Mouse (Mus musculus) heart, embryonic 14.5 days (tissue): ENCODE measurements around the gene Arpc4. TPM values are rescaled to one million over a fixed set of nuclear protein-coding genes. Genes with fewer than 3 reads are reported as not detected.

Experiments
- ATAC-seq: fragments of 200-750 bp; cut with Nextera tagmentation; 2 replicates; pipeline ENCODE4 v1.8.0; 2017; ENCODE audit warnings: low read depth, moderate TSS enrichment; ENCODE audit not compliant: insufficient number of reproducible peaks, insufficient read depth, low FRiP score
- H3K27ac ChIP-seq, 2 experiments: fragments of 200-500 bp in 1 of 2; fragments of 300-500 bp in 1 of 2; sonication (generic) in 1 of 2; replicated peaks in 1 of 2; 2 replicates each; pipeline ENCODE4 v1.5.1; 2012 to 2014; ENCODE audit warnings: low read depth in 2 of 2, low read length in 2 of 2, control low read depth in 1 of 2, mild to moderate bottlenecking in 1 of 2, mixed read lengths in 1 of 2; ENCODE audit not compliant: control insufficient read depth in 1 of 2, insufficient read depth in 1 of 2
- H3K27me3 ChIP-seq: fragments of 300-500 bp; sonication (generic); 2 replicates; pipeline ENCODE4 v1.6.1; 2014; ENCODE audit warnings: mild to moderate bottlenecking, low read length, control low read depth; ENCODE audit not compliant: control insufficient read depth, insufficient read depth
- H3K36me3 ChIP-seq: fragments of 300-500 bp; sonication (generic); 2 replicates; pipeline ENCODE4 v1.6.1; 2014; ENCODE audit warnings: mild to moderate bottlenecking, control low read depth, low read length, mixed read lengths; ENCODE audit not compliant: control insufficient read depth, insufficient read depth
- H3K4me1 ChIP-seq, 2 experiments: fragments of 200-500 bp in 1 of 2; fragments of 300-500 bp in 1 of 2; sonication (generic) in 1 of 2; 2 replicates each; pipeline ENCODE4 v1.6.1; 2012 to 2014; ENCODE audit warnings: low read length in 2 of 2, control low read depth in 1 of 2, mixed read lengths in 1 of 2; ENCODE audit not compliant: control insufficient read depth in 2 of 2, insufficient read depth in 2 of 2
- H3K4me2 ChIP-seq: fragments of 300-500 bp; sonication (generic); 2 replicates; pipeline ENCODE4 v1.6.1; 2014; ENCODE audit warnings: mild to moderate bottlenecking, low read length
- H3K4me3 ChIP-seq, 2 experiments: fragments of 200-500 bp in 1 of 2; fragments of 300-500 bp in 1 of 2; sonication (generic) in 1 of 2; 2 replicates each; pipeline ENCODE4 v1.5.1; 2012 to 2014; ENCODE audit warnings: low read length in 2 of 2, mild to moderate bottlenecking in 2 of 2, control low read depth in 1 of 2, low read depth in 1 of 2, moderate library complexity in 1 of 2; ENCODE audit not compliant: control insufficient read depth in 1 of 2, insufficient read depth in 1 of 2
- H3K9ac ChIP-seq: fragments of 300-500 bp; sonication (generic); 2 replicates; pipeline ENCODE4 v1.6.1; 2014; ENCODE audit warnings: mild to moderate bottlenecking, low read length
- H3K9me3 ChIP-seq: fragments of 300-500 bp; sonication (generic); 2 replicates; pipeline ENCODE4 v1.6.1; 2016; ENCODE audit warnings: low read length, control low read depth; ENCODE audit not compliant: control insufficient read depth
- WGBS: fragments of 180-500 bp; shearing (Covaris S2); extraction: QIAGEN DNeasy Blood & Tissue Kit; methylation state at CpG from one replicate; pipeline ENCODE4 v1.1.7; 2014; 5-methylcytosine and 5-hydroxymethylcytosine counted together
- polyA plus RNA-seq: library from polyadenylated mRNA; unstranded; fragments of >200 nt; fragmentation: Nextera tagmentation; extraction: Ambion mirVana; gene quantifications from 2 replicates; pipeline ENCODE4 v1.2.1, GENCODE M21; 2014

Arpc4 gene
- polyA plus RNA-seq, 1 experiment from 2014 or later = 155 TPM

- no peak for ATAC-seq
- no peaks in the 10 kb centered on the region for H3K4me1 ChIP-seq
Observed at GRCm38 (mm10) chr6:113406683-113407082, 28.8 kb downstream of the Arpc4 start.

GRCm38 (mm10) chr6:113410001-113410400, 32.1 kb downstream of the Arpc4 start:
- ATAC-seq = no peak
- Histone ChIP-seq H3K4me2 (no peak overlapping the region), H3K4me3 (no peak overlapping the region), H3K9ac (no peak overlapping the region), H3K9me3 (no peaks in the 10 kb centered on the region), H3K4me1 (no peaks in the 10 kb centered on the region), H3K36me3 (peaks cover 17% of the 10 kb centered on the region; the same call in 1 of the 2 replicates), H3K27ac (no peak overlapping the region), H3K27me3 (no peaks in the 10 kb centered on the region)
- WGBS = 50% methylated on average over 1 of the region's 1 CpGs

More at GRCm38 (mm10) chr6:113406683-113407082, 28.8 kb downstream of the Arpc4 start:
- H3K4me3 ChIP-seq = no peak overlapping the region
- no peak overlapping the region for H3K9ac ChIP-seq
- H3K36me3 ChIP-seq = peaks cover 17% of the 10 kb centered on the region; the same call in 1 of the 2 replicates
- H3K27ac ChIP-seq = no peak overlapping the region
- no peaks in the 10 kb centered on the region for H3K9me3 ChIP-seq
- WGBS = 75% methylated on average over 9 of the region's 9 CpGs
- H3K4me2 ChIP-seq = no peak overlapping the region
- no peaks in the 10 kb centered on the region for H3K27me3 ChIP-seq

GRCm38 (mm10) chr6:113416416-113416815, 38.5 kb downstream of the Arpc4 start:
- WGBS = 71% methylated on average over 5 of the region's 5 CpGs

GRCm38 (mm10) chr6:113418441-113419198, 40.7 kb downstream of the Arpc4 start:
- H3K9me3 ChIP-seq = no peaks in the 10 kb centered on the region
- WGBS = 11% methylated on average over 16 of the region's 16 CpGs

More at GRCm38 (mm10) chr6:113416416-113416815, 38.5 kb downstream of the Arpc4 start:
- Histone ChIP-seq H3K4me1 (peaks cover 4 to 14% of the 10 kb centered on the region in 2 experiments; a peak in 3 of 4 replicates), H3K27ac (no peak overlapping the region), H3K4me2 (no peak overlapping the region), H3K27me3 (no peaks in the 10 kb centered on the region), H3K9ac (no peak overlapping the region), H3K9me3 (no peaks in the 10 kb centered on the region), H3K36me3 (peaks cover 4% of the 10 kb centered on the region; the same call in 1 of the 2 replicates), H3K4me3 (no peak overlapping the region)
- no peak for ATAC-seq

GRCm38 (mm10) chr6:113419199-113419587, 41.3 kb downstream of the Arpc4 start, which contains the start of gene Rpusd3:
TSS of gene Rpusd3 (minus strand) at chr6:113419340.
- Histone ChIP-seq H3K4me2 (peak within 1 kb of the TSS; percentile 90), H3K27ac (0 out of 4 replicates have a peak within 1 kb of the TSS, but pooled peaks of 1 of the 2 experiments have one; percentile 0), H3K9me3 (no peaks in the 10 kb centered on the region), H3K4me3 (peak within 1 kb of the TSS; percentile 49 to 79), H3K4me1 (peaks cover 4 to 14% of the 10 kb centered on the region in 2 experiments; a peak in 3 of 4 replicates), H3K36me3 (peaks cover 4% of the 10 kb centered on the region; the same call in 1 of the 2 replicates), H3K9ac (peak within 1 kb of the TSS; percentile 74), H3K27me3 (no peaks in the 10 kb centered on the region)
- ATAC-seq = peak; percentile 95
- WGBS = under 1% methylated on average over 25 of the region's 25 CpGs

More at GRCm38 (mm10) chr6:113418441-113419198, 40.7 kb downstream of the Arpc4 start:
- H3K4me3 ChIP-seq = peak overlapping the region; percentile 49 to 79
- 0 out of 4 replicates have a peak overlapping the region, but pooled peaks of 1 of the 2 experiments have one; percentile 0 for H3K27ac ChIP-seq
- no peaks in the 10 kb centered on the region for H3K27me3 ChIP-seq
- ATAC-seq = peak; percentile 31
- H3K36me3 ChIP-seq = peaks cover 4% of the 10 kb centered on the region; the same call in 1 of the 2 replicates
- peak overlapping the region; percentile 90 for H3K4me2 ChIP-seq
- peak overlapping the region; percentile 74 for H3K9ac ChIP-seq
- peaks cover 4 to 14% of the 10 kb centered on the region in 2 experiments; a peak in 3 of 4 replicates for H3K4me1 ChIP-seq

- 48% methylated on average over 4 of the region's 4 CpGs for WGBS
Observed at GRCm38 (mm10) chr6:113423000-113423399, 45.1 kb downstream of the Arpc4 start.

GRCm38 (mm10) chr6:113424187-113424586, 46.3 kb downstream of the Arpc4 start:
- Histone ChIP-seq H3K27me3 (no peaks in the 10 kb centered on the region), H3K4me2 (no peak overlapping the region)
- WGBS = 74% methylated on average over 7 of the region's 7 CpGs

More at GRCm38 (mm10) chr6:113423000-113423399, 45.1 kb downstream of the Arpc4 start:
- Histone ChIP-seq H3K27me3 (no peaks in the 10 kb centered on the region), H3K9me3 (no peaks in the 10 kb centered on the region; the same call in 1 of the 2 replicates), H3K4me2 (no peak overlapping the region), H3K36me3 (no peaks in the 10 kb centered on the region), H3K4me1 (peaks cover 4 to 10% of the 10 kb centered on the region in 2 experiments; a peak in 3 of 4 replicates), H3K27ac (no peak overlapping the region), H3K4me3 (no peak overlapping the region), H3K9ac (no peak overlapping the region)
- ATAC-seq = no peak

More at GRCm38 (mm10) chr6:113424187-113424586, 46.3 kb downstream of the Arpc4 start:
- no peak overlapping the region for H3K4me3 ChIP-seq
- H3K4me1 ChIP-seq = 0 out of 4 replicates have a peak, but pooled peaks cover 0 to 3% of the 10 kb centered on the region in 2 experiments
- no peak for ATAC-seq
- H3K9me3 ChIP-seq = no peaks in the 10 kb centered on the region; the same call in 1 of the 2 replicates
- no peak overlapping the region for H3K9ac ChIP-seq
- no peaks in the 10 kb centered on the region for H3K36me3 ChIP-seq
- H3K27ac ChIP-seq = no peak overlapping the region
